Mouse (Mus musculus) hindbrain, embryonic 12.5 days (tissue): Measurements from ENCODE around the gene 4933407L21Rik. TPM values are rescaled to one million over a fixed set of nuclear protein-coding genes. Genes with fewer than 3 reads are reported as not detected.

Experiments used
- ATAC-seq: fragments of 200-750 bp; cut with Nextera tagmentation; 2 replicates; pipeline ENCODE4 v1.8.0; 2017; ENCODE audit warnings: moderate TSS enrichment; ENCODE audit not compliant: low FRiP score
- H3K27ac ChIP-seq: fragments of 300-500 bp; sonication (generic); 2 replicates; pipeline ENCODE4 v1.5.1; 2016; ENCODE audit warnings: mild to moderate bottlenecking
- H3K27me3 ChIP-seq: fragments of 300-500 bp; sonication (generic); 2 replicates; pipeline ENCODE4 v1.6.1; 2016; ENCODE audit warnings: mild to moderate bottlenecking
- H3K36me3 ChIP-seq: fragments of 300-500 bp; sonication (generic); 2 replicates; pipeline ENCODE4 v1.6.1; 2016; ENCODE audit warnings: mild to moderate bottlenecking
- H3K4me1 ChIP-seq: fragments of 300-500 bp; sonication (generic); 2 replicates; pipeline ENCODE4 v1.6.1; 2016
- H3K4me2 ChIP-seq: fragments of 300-500 bp; sonication (generic); replicated peaks from 2 replicates; pipeline ENCODE4 v1.6.1; 2016; ENCODE audit warnings: mild to moderate bottlenecking
- H3K4me3 ChIP-seq: fragments of 300-500 bp; sonication (generic); 2 replicates; pipeline ENCODE4 v1.5.1; 2016; ENCODE audit warnings: mild to moderate bottlenecking
- H3K9ac ChIP-seq: fragments of 300-500 bp; sonication (generic); 2 replicates; pipeline ENCODE4 v1.6.1; 2016; ENCODE audit warnings: mild to moderate bottlenecking, moderate library complexity
- H3K9me3 ChIP-seq: fragments of 300-500 bp; sonication (generic); replicated peaks from 2 replicates; pipeline ENCODE4 v1.6.1; 2016; ENCODE audit warnings: mild to moderate bottlenecking
- WGBS: fragments of 180-500 bp; shearing (Covaris S2); methylation state at CpG from one replicate; pipeline ENCODE4 v1.1.7; 2016; 5-methylcytosine and 5-hydroxymethylcytosine counted together
- polyA plus RNA-seq: library from polyadenylated mRNA; unstranded; fragments of >200 nt; fragmentation: Nextera tagmentation; extraction: Ambion mirVana; gene quantifications from 2 replicates; pipeline ENCODE4 v1.2.1, GENCODE M21; 2016

Gene 4933407L21Rik
- polyA plus RNA-seq, 1 experiment from 2014 or later = 1.6 TPM

- Histone ChIP-seq H3K27me3 (no peaks in the 10 kb centered on the region), H3K9ac (no peak overlapping the region), H3K27ac (no peak overlapping the region), H3K4me1 (peaks cover 73% of the 10 kb centered on the region), H3K36me3 (peaks cover 28% of the 10 kb centered on the region), H3K4me2 (no peak overlapping the region), H3K4me3 (no peak overlapping the region), H3K9me3 (no peaks in the 10 kb centered on the region)
- no peak for ATAC-seq
- 74% methylated on average over 7 of the region's 7 CpGs for WGBS
These were observed 27.6 kb upstream of the 4933407L21Rik start for GRCm38 (mm10) chr1:85900521-85901333.

- Histone ChIP-seq H3K4me3 (no peak overlapping the region), H3K36me3 (peaks cover 37% of the 10 kb centered on the region), H3K27ac (peak overlapping the region; percentile 64), H3K27me3 (no peaks in the 10 kb centered on the region), H3K4me2 (no peak overlapping the region), H3K9ac (no peak overlapping the region), H3K4me1 (peaks cover 64% of the 10 kb centered on the region), H3K9me3 (no peaks in the 10 kb centered on the region)
- WGBS = 60% methylated on average over 3 of the region's 3 CpGs
- ATAC-seq = peak; percentile 79
These were observed 26.7 kb upstream of the 4933407L21Rik start for GRCm38 (mm10) chr1:85901516-85902107.

- Histone ChIP-seq H3K36me3 (peaks cover 42% of the 10 kb centered on the region), H3K27ac (0 out of 2 replicates have a peak overlapping the region, but pooled peaks have one; percentile 19), H3K4me3 (no peak overlapping the region), H3K9me3 (no peaks in the 10 kb centered on the region), H3K4me1 (peaks cover 59% of the 10 kb centered on the region), H3K9ac (no peak overlapping the region), H3K4me2 (no peak overlapping the region; the same call in 1 of the 2 replicates), H3K27me3 (no peaks in the 10 kb centered on the region)
- ATAC-seq = peak; percentile 85
- 31% methylated on average over 7 of the region's 7 CpGs for WGBS
These were observed 26.1 kb upstream of the 4933407L21Rik start for GRCm38 (mm10) chr1:85902108-85902561.

- H3K4me3 ChIP-seq = no peak overlapping the region
- peaks cover 66% of the 10 kb centered on the region for H3K36me3 ChIP-seq
- no peak overlapping the region for H3K9ac ChIP-seq
- H3K4me1 ChIP-seq = peaks cover 13% of the 10 kb centered on the region
- no peak for ATAC-seq
- H3K9me3 ChIP-seq = no peaks in the 10 kb centered on the region
- H3K27ac ChIP-seq = no peak overlapping the region
- H3K27me3 ChIP-seq = no peaks in the 10 kb centered on the region
- no peak overlapping the region for H3K4me2 ChIP-seq
- 92% methylated on average over 12 of the region's 12 CpGs for WGBS
These were observed 21.4 kb upstream of the 4933407L21Rik start for GRCm38 (mm10) chr1:85906892-85907291.

- WGBS = 78% methylated on average over 13 of the region's 13 CpGs
- no peak for ATAC-seq
- H3K4me1 ChIP-seq = no peaks in the 10 kb centered on the region
- peaks cover 54% of the 10 kb centered on the region for H3K36me3 ChIP-seq
- H3K4me3 ChIP-seq = no peak overlapping the region
- no peaks in the 10 kb centered on the region for H3K9me3 ChIP-seq
- H3K4me2 ChIP-seq = no peak overlapping the region
- no peak overlapping the region for H3K27ac ChIP-seq
- no peak overlapping the region for H3K9ac ChIP-seq
- no peaks in the 10 kb centered on the region for H3K27me3 ChIP-seq
These were observed 19.3 kb upstream of the 4933407L21Rik start for GRCm38 (mm10) chr1:85908754-85909590.

- Histone ChIP-seq H3K4me3 (no peak overlapping the region), H3K36me3 (peaks cover 14% of the 10 kb centered on the region), H3K9ac (no peak overlapping the region), H3K27me3 (no peaks in the 10 kb centered on the region), H3K9me3 (no peaks in the 10 kb centered on the region), H3K4me1 (peaks cover 17% of the 10 kb centered on the region), H3K4me2 (no peak overlapping the region), H3K27ac (no peak overlapping the region)
- 94% methylated on average over 7 of the region's 7 CpGs for WGBS
- ATAC-seq = no peak
These were observed 15.1 kb upstream of the 4933407L21Rik start for GRCm38 (mm10) chr1:85913078-85913755.

GRCm38 (mm10) chr1:85915890-85916289 is 12.4 kb upstream of the 4933407L21Rik start:
- ATAC-seq = no peak
- Histone ChIP-seq H3K9me3 (no peaks in the 10 kb centered on the region), H3K4me2 (no peak overlapping the region), H3K9ac (no peak overlapping the region), H3K4me1 (peaks cover 17% of the 10 kb centered on the region), H3K27ac (no peak overlapping the region; the same call in 1 of the 2 replicates), H3K4me3 (no peak overlapping the region), H3K36me3 (no peaks in the 10 kb centered on the region), H3K27me3 (no peaks in the 10 kb centered on the region)

GRCm38 (mm10) chr1:85916830-85917450 is 11.3 kb upstream of the 4933407L21Rik start:
- 11% methylated on average over 4 of the region's 4 CpGs for WGBS
- Histone ChIP-seq H3K9ac (no peak overlapping the region), H3K27ac (peak overlapping the region; percentile 85), H3K36me3 (no peaks in the 10 kb centered on the region), H3K4me3 (no peak overlapping the region), H3K4me2 (peak overlapping the region; percentile 18), H3K4me1 (peaks cover 20% of the 10 kb centered on the region), H3K9me3 (no peaks in the 10 kb centered on the region), H3K27me3 (no peaks in the 10 kb centered on the region)
- peak; percentile 90 for ATAC-seq

- H3K4me3 ChIP-seq = no peak overlapping the region
- ATAC-seq = no peak
- no peak overlapping the region for H3K27ac ChIP-seq
- no peaks in the 10 kb centered on the region for H3K36me3 ChIP-seq
- WGBS = 78% methylated on average over 7 of the region's 7 CpGs
- H3K9me3 ChIP-seq = no peaks in the 10 kb centered on the region
- H3K4me2 ChIP-seq = no peak overlapping the region
- no peaks in the 10 kb centered on the region for H3K27me3 ChIP-seq
- H3K9ac ChIP-seq = no peak overlapping the region
- H3K4me1 ChIP-seq = peaks cover 25% of the 10 kb centered on the region
These were observed 8.7 kb upstream of the 4933407L21Rik start for GRCm38 (mm10) chr1:85919621-85920020.

GRCm38 (mm10) chr1:85921725-85922124 is 6.6 kb upstream of the 4933407L21Rik start:
- Histone ChIP-seq H3K9me3 (no peaks in the 10 kb centered on the region), H3K36me3 (no peaks in the 10 kb centered on the region), H3K4me2 (no peak overlapping the region), H3K4me1 (peaks cover 20% of the 10 kb centered on the region), H3K9ac (no peak overlapping the region), H3K4me3 (no peak overlapping the region), H3K27me3 (no peaks in the 10 kb centered on the region), H3K27ac (no peak overlapping the region)
- 80% methylated on average over 7 of the region's 7 CpGs for WGBS
- no peak for ATAC-seq

- Histone ChIP-seq H3K4me2 (no peak overlapping the region), H3K27me3 (no peaks in the 10 kb centered on the region), H3K4me3 (no peak overlapping the region), H3K36me3 (no peaks in the 10 kb centered on the region), H3K27ac (no peak overlapping the region), H3K9me3 (no peaks in the 10 kb centered on the region), H3K9ac (no peak overlapping the region), H3K4me1 (peaks cover 14% of the 10 kb centered on the region)
- WGBS = 66% methylated on average over 7 of the region's 7 CpGs
- ATAC-seq = 0 out of 2 replicates have a peak, but pooled peaks have one; percentile 11
These were observed 6.0 kb upstream of the 4933407L21Rik start for GRCm38 (mm10) chr1:85922127-85922864.
